Mouse (Mus musculus) MEL (cell line): ENCODE measurements around the gene Pmf1. TPM values are rescaled to one million over a fixed set of nuclear protein-coding genes. Genes with fewer than 3 reads are reported as not detected.

ENCODE experiments used
- DNase-seq: peaks from one replicate; pipeline ENCODE4 v3.0.0; 2011; ENCODE audit warnings: low read depth, low spot score
- H3K27ac ChIP-seq: 2 replicates; pipeline ENCODE4 v1.5.1; 2012; ENCODE audit warnings: low read depth, mild to moderate bottlenecking, control low read depth, low read length, moderate library complexity; ENCODE audit not compliant: control insufficient read depth
- H3K27me3 ChIP-seq, 2 experiments: fragments of 150-350 bp in 1 of 2; sonication (generic) in 1 of 2; 2 replicates each; pipeline ENCODE4 v1.6.1; 2012; ENCODE audit warnings: low read length in 2 of 2, mild to moderate bottlenecking in 2 of 2, improper control_type of control experiment in 1 of 2, moderate library complexity in 1 of 2; ENCODE audit not compliant: insufficient read depth in 2 of 2, control insufficient read depth in 1 of 2
- H3K36me3 ChIP-seq, 2 experiments: 2 replicates each; pipeline ENCODE4 v1.6.1; 2012 to 2014; ENCODE audit warnings: low read length in 2 of 2, improper control_type of control experiment in 1 of 2, inconsistent platforms in 1 of 2, mild to moderate bottlenecking in 1 of 2; ENCODE audit not compliant: insufficient read depth in 2 of 2, control insufficient read depth in 1 of 2
- H3K4me1 ChIP-seq, 2 experiments: fragments of 150-350 bp in 1 of 2; sonication (generic) in 1 of 2; 2 replicates each; pipeline ENCODE4 v1.6.1; 2012; ENCODE audit warnings: low read length in 2 of 2, improper control_type of control experiment in 1 of 2, mild to moderate bottlenecking in 1 of 2; ENCODE audit not compliant: insufficient read depth in 2 of 2, control insufficient read depth in 1 of 2
- H3K4me3 ChIP-seq, 2 experiments: fragments of 150-350 bp in 1 of 2; sonication (generic) in 1 of 2; 2 replicates each; pipeline ENCODE4 v1.5.1; 2012; ENCODE audit warnings: low read depth in 2 of 2, low read length in 2 of 2, mild to moderate bottlenecking in 2 of 2, moderate library complexity in 2 of 2, control low read depth in 1 of 2, improper control_type of control experiment in 1 of 2; ENCODE audit not compliant: control insufficient read depth in 1 of 2, insufficient read depth in 1 of 2
- H3K79me2 ChIP-seq: 2 replicates; pipeline ENCODE4 v1.6.1; 2012; ENCODE audit warnings: mild to moderate bottlenecking, low read length, moderate library complexity; ENCODE audit not compliant: control insufficient read depth, poor library complexity, insufficient read depth
- H3K9ac ChIP-seq: 2 replicates; pipeline ENCODE4 v1.6.1; 2012; ENCODE audit warnings: low read depth, mild to moderate bottlenecking, control low read depth, low read length, moderate library complexity; ENCODE audit not compliant: control insufficient read depth, poor library complexity, severe bottlenecking
- H3K9me3 ChIP-seq: fragments of 150-350 bp; sonication (generic); replicated peaks from 2 replicates; pipeline ENCODE4 v1.6.1; 2012; ENCODE audit warnings: mild to moderate bottlenecking, low read length, improper control_type of control experiment, moderate library complexity; ENCODE audit not compliant: insufficient read depth
- CHD1 ChIP-seq: IDR thresholded peaks from 2 replicates; pipeline ENCODE4 v1.6.1; 2012; ENCODE audit warnings: low read depth, mild to moderate bottlenecking, inconsistent platforms, low read length, improper control_type of control experiment
- CHD2 ChIP-seq: IDR thresholded peaks from 2 replicates; pipeline ENCODE4 v1.6.1; 2011; ENCODE audit warnings: low read length, improper control_type of control experiment
- ETS1 ChIP-seq: IDR thresholded peaks from 2 replicates; pipeline ENCODE4 v1.6.1; 2012; ENCODE audit warnings: low read depth, mild to moderate bottlenecking, inconsistent platforms, low read length, improper control_type of control experiment, moderate library complexity
- GABPA ChIP-seq: IDR thresholded peaks from 2 replicates; pipeline ENCODE4 v1.6.1; 2012; ENCODE audit warnings: low read depth, mild to moderate bottlenecking, inconsistent platforms, low read length, improper control_type of control experiment, moderate library complexity
- GATA1 ChIP-seq: IDR thresholded peaks from 2 replicates; pipeline ENCODE4 v1.6.1; 2011; ENCODE audit warnings: low read depth, low read length, improper control_type of control experiment
- HCFC1 ChIP-seq: IDR thresholded peaks from 2 replicates; pipeline ENCODE4 v1.6.1; 2012; ENCODE audit warnings: low read depth, mild to moderate bottlenecking, inconsistent platforms, low read length, improper control_type of control experiment, moderate library complexity
- MAFK ChIP-seq: IDR thresholded peaks from 2 replicates; pipeline ENCODE4 v1.6.1; 2011; ENCODE audit warnings: low read depth, mild to moderate bottlenecking, low read length, improper control_type of control experiment, borderline replicate concordance
- MAX ChIP-seq: IDR thresholded peaks from 2 replicates; pipeline ENCODE4 v1.6.1; 2011; ENCODE audit warnings: low read length, improper control_type of control experiment
- MAZ ChIP-seq: IDR thresholded peaks from 2 replicates; pipeline ENCODE4 v1.6.1; 2012; ENCODE audit warnings: low read depth, mild to moderate bottlenecking, inconsistent platforms, low read length, improper control_type of control experiment
- MXI1 ChIP-seq: IDR thresholded peaks from 2 replicates; pipeline ENCODE4 v1.6.1; 2011; ENCODE audit warnings: mild to moderate bottlenecking, low read depth, low read length, improper control_type of control experiment
- NRF1 ChIP-seq: IDR thresholded peaks from 2 replicates; pipeline ENCODE4 v1.6.1; 2014; ENCODE audit warnings: low read depth, mild to moderate bottlenecking, inconsistent platforms, low read length, improper control_type of control experiment, moderate library complexity; ENCODE audit not compliant: poor library complexity, insufficient read depth, severe bottlenecking
- POLR2A ChIP-seq, 2 experiments: IDR thresholded peaks; 2 replicates each; pipeline ENCODE4 v1.6.1; 2011 to 2012; ENCODE audit warnings: low read length in 2 of 2, mild to moderate bottlenecking in 2 of 2, control low read depth in 1 of 2, improper control_type of control experiment in 1 of 2, low read depth in 1 of 2, moderate library complexity in 1 of 2; ENCODE audit not compliant: control insufficient read depth in 1 of 2, insufficient read depth in 1 of 2, poor library complexity in 1 of 2
- RAD21 ChIP-seq: IDR thresholded peaks from 2 replicates; pipeline ENCODE4 v1.6.1; 2011; ENCODE audit warnings: mild to moderate bottlenecking, low read depth, low read length, improper control_type of control experiment
- TAL1 ChIP-seq: IDR thresholded peaks from 2 replicates; pipeline ENCODE4 v1.6.1; 2012; ENCODE audit warnings: mild to moderate bottlenecking, inconsistent platforms, low read length, moderate library complexity, mixed read lengths
- USF1 ChIP-seq: IDR thresholded peaks from 2 replicates; pipeline ENCODE4 v1.6.1; 2014; ENCODE audit warnings: low read depth, mild to moderate bottlenecking, inconsistent platforms, low read length, improper control_type of control experiment, moderate library complexity
- ZKSCAN1 ChIP-seq: IDR thresholded peaks from 2 replicates; pipeline ENCODE4 v1.6.1; 2012; ENCODE audit warnings: low read depth, mild to moderate bottlenecking, inconsistent platforms, low read length, improper control_type of control experiment, moderate library complexity
- ZMIZ1 ChIP-seq: IDR thresholded peaks from 2 replicates; pipeline ENCODE4 v1.6.1; 2012; ENCODE audit warnings: low read depth, mild to moderate bottlenecking, inconsistent platforms, low read length, improper control_type of control experiment, moderate library complexity
- polyA plus RNA-seq, 2 experiments: library from polyadenylated mRNA; stranded (reverse) in 1 of 2; unstranded in 1 of 2; fragments of >175 nt in 1 of 2; fragments of >200 nt in 1 of 2; gene quantifications; 2 replicates each; pipeline versions ENCODE4 v1.2.1 to v1.2.4; 2012; ENCODE audit warnings: low replicate concordance in 2 of 2, low read depth in 1 of 2; ENCODE audit not compliant: insufficient read length in 2 of 2, insufficient read depth in 1 of 2, missing spikeins in 1 of 2
- total RNA-seq: library from RNA; depleted of rRNA; stranded (reverse); fragments of 300-350 nt; gene quantifications from 2 replicates; pipeline ENCODE4 v1.2.3, GENCODE M21; 2012

Gene Pmf1
- total and polyA plus RNA-seq, 3 experiments: 144 to 357 TPM; not detected in 1

- TF ChIP-seq ZKSCAN1 (no peak), GATA1 (0 out of 2 replicates have a peak, but pooled peaks have one; percentile 29), TAL1 (peak; percentile 62)
- peaks cover 20% of the 10 kb centered on the region for H3K79me2 ChIP-seq
- H3K27me3 ChIP-seq: no peaks in the 10 kb centered on the region
- no peak overlapping the region for H3K27ac ChIP-seq
- no peak overlapping the region for H3K4me3 ChIP-seq
- peaks cover 5 to 15% of the 10 kb centered on the region in 2 experiments; a peak in 3 of 4 replicates for H3K36me3 ChIP-seq
- H3K9me3 ChIP-seq: no peaks in the 10 kb centered on the region
- peaks cover 0 to 26% of the 10 kb centered on the region in 2 experiments; a peak in 3 of 4 replicates for H3K4me1 ChIP-seq
- H3K9ac ChIP-seq: no peak overlapping the region
- DNase-seq: no peak
Measured at GRCm38 (mm10) chr3:88411681-88412080, 1.6 kb upstream of the Pmf1 start.

- H3K9ac ChIP-seq: peak overlapping the region; percentile 95
- peak overlapping the region; percentile 55 to 87 for H3K4me3 ChIP-seq
- H3K27ac ChIP-seq: peak overlapping the region; percentile 84
- H3K36me3 ChIP-seq: peaks cover 0 to 15% of the 10 kb centered on the region in 2 experiments; a peak in 3 of 4 replicates
- TF ChIP-seq HCFC1 (no peak), POLR2A (IDR thresholded peaks at IDR 0.05; ENCODE audit: control insufficient read depth in 1 of 2, insufficient read depth in 1 of 2, low read depth in 1 of 2, low read length in 2 of 2, poor library complexity in 1 of 2) (no peak), USF1 (no peak), RAD21 (no peak), ZKSCAN1 (no peak), GABPA (no peak), CHD1 (peak; percentile 28; the same call in 1 of the 2 replicates)
- no peaks in the 10 kb centered on the region for H3K9me3 ChIP-seq
- no peak for DNase-seq
- peaks cover 26% of the 10 kb centered on the region for H3K79me2 ChIP-seq
- H3K27me3 ChIP-seq: no peaks in the 10 kb centered on the region
- peaks cover 0 to 26% of the 10 kb centered on the region in 2 experiments; a peak in 3 of 4 replicates for H3K4me1 ChIP-seq
Measured at GRCm38 (mm10) chr3:88410645-88411031, 507 bp upstream of the Pmf1 start.

GRCm38 (mm10) chr3:88408953-88409352, 1.2 kb downstream of the Pmf1 start:
- Histone ChIP-seq H3K27me3 (no peaks in the 10 kb centered on the region), H3K36me3 (peaks cover 0 to 15% of the 10 kb centered on the region in 2 experiments; a peak in 2 of 4 replicates), H3K4me1 (peaks cover 0 to 26% of the 10 kb centered on the region in 2 experiments; a peak in 3 of 4 replicates), H3K79me2 (peaks cover 26% of the 10 kb centered on the region), H3K4me3 (peak overlapping the region; percentile 55 to 87), H3K9me3 (no peaks in the 10 kb centered on the region), H3K27ac (peak overlapping the region; percentile 97; the same call in 1 of the 2 replicates), H3K9ac (peak overlapping the region; percentile 95)
- TF ChIP-seq CHD2 (no peak), NRF1 (no peak), MAZ (no peak), ZKSCAN1 (no peak), MAFK (no peak), GABPA (no peak), HCFC1 (no peak), USF1 (no peak), MAX (no peak), ZMIZ1 (no peak), ETS1 (no peak), MXI1 (no peak), GATA1 (no peak)
- DNase-seq: peak; percentile 25
